Mouse (Mus musculus) adrenal gland, postnatal 36 days (tissue): ENCODE results near the gene Zfp866. TPM values are rescaled to one million over a fixed set of nuclear protein-coding genes. Genes with fewer than 3 reads are reported as not detected.
A peak's percentile ranks its signal among the peaks of the same experiment; 100 is the strongest.

Experiments used
- DNase-seq, 2 experiments: peaks; one replicate each; pipeline ENCODE4 v3.0.0; 2021; ENCODE audit warnings: mixed read lengths in 1 of 2
- total RNA-seq, 2 experiments: library from RNA; stranded (reverse); gene quantifications; 2 replicates each; pipeline ENCODE4 v1.2.3; 2021

The Zfp866 gene
- total RNA-seq, 2 experiments from 2014 or later: 21.2 to 21.3 TPM

DNA sequence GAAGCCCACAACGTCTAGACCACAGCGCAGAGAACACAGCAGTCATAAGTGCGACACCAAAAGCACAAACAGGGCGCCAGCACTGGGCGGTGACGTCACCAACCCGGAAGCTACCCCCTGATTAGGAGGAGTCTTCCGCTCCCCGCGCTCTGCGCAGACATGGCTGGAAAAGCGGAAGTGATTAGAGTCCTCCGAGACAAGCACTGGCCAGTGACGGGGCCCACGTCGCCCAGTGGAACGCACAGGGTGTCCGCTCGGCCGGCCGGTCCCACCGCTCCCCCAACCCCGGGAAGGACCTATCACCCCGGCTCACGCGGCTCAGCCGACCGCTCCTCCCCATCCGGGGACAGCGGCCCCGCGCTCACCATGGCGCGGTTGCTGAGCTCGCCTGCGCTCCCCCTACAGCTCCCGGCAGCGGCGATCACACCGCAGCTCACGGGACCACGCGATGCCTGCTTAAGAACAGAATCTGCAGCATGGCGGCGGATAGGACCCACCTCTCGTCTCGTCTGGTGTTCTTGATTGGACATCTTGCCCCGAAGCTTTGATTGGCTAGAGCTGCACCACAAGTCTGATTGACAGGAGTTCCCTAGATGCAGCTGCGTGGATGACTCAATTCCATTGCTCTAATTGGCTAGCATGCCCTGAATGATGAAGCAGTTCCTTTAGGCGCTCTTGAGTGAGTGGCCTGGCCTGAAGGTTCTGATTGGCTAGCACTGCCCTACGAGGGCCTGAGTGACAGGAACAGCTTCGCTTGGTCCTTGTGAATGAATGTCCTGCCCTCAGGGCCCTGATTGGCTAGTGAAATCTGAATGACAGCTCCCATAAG is 74.4 kb downstream of the Zfp866 start:
- DNase-seq: peak; percentile 95

GRCm38 (mm10) chr8:69715366-69715765 is 75.6 kb downstream of the Zfp866 start:
- DNase-seq: no peak

GRCm38 (mm10) chr8:69713516-69713915 is 77.5 kb downstream of the Zfp866 start:
- DNase-seq: no peak

Other genes starting within 250 kb of the Zfp866 start
- gene Zfp868, start 165.6 kb downstream of the Zfp866 start, total RNA-seq: 10 to 100 TPM; 12.3 to 14.9 TPM
- gene Zfp964, start 136.7 kb downstream of the Zfp866 start, total RNA-seq: 1 to 10 TPM; 2.8 TPM
- gene Zfp869, start 80.5 kb downstream of the Zfp866 start, total RNA-seq: 10 to 100 TPM; 22.1 to 22.7 TPM
- gene Zfp963, start 41.2 kb downstream of the Zfp866 start, total RNA-seq: 1 to 10 TPM; 3.5 to 5.1 TPM
- 1 to 10 TPM; 2.8 to 3.1 TPM for gene Gm20422, start 16.3 kb downstream of the Zfp866 start, total RNA-seq
- 10 to 100 TPM; 40.9 to 42.3 TPM for gene Atp13a1, start within 50 bp of the Zfp866 start, total RNA-seq
- 10 to 100 TPM; 10.1 to 10.5 TPM for gene Gmip, start 17.5 kb upstream of the Zfp866 start, total RNA-seq
- gene Lpar2, start 31.3 kb upstream of the Zfp866 start, total RNA-seq: 1 to 10 TPM; 1.4 to 1.7 TPM
- gene Pbx4, start 41.3 kb upstream of the Zfp866 start, total RNA-seq: 1 to 10 TPM; 1.1 to 1.8 TPM
- gene Cilp2, start 96.5 kb upstream of the Zfp866 start, total RNA-seq: under 1 TPM in 1 of 2 experiments, not detected in 1; 0.10 TPM
- under 1 TPM; 0.53 to 0.56 TPM for gene Tssk6, start 111.0 kb upstream of the Zfp866 start, total RNA-seq
- 100 to 1,000 TPM; 166 to 176 TPM for gene Ndufa13, start 111.4 kb upstream of the Zfp866 start, total RNA-seq
- gene Yjefn3, start 111.5 kb upstream of the Zfp866 start, total RNA-seq: 1 to 10 TPM; 1.9 to 2.7 TPM
- gene Gatad2a, start 205.2 kb upstream of the Zfp866 start, total RNA-seq: 10 to 100 TPM; 93.2 to 94.3 TPM